Mouse (Mus musculus): ENCODE data around the gene Pla2g2e.

GRCm38 (mm10) chr4:138858446-138858845 lies 19.3 kb upstream of the Pla2g2e start:
- TF ChIP-seq CTCF (IDR thresholded peaks at IDR 0.05; ENCODE audit: low read depth) = no peak
- no peak for TF ChIP-seq EP300 (IDR thresholded peaks at IDR 0.05; ENCODE audit: low read depth)
